Mouse (Mus musculus) brain, embryonic 14.5 days (tissue): ENCODE results near the gene Tbc1d8. TPM values are rescaled to one million over a fixed set of nuclear protein-coding genes. Genes with fewer than 3 reads are reported as not detected.

Experiments used
- DNase-seq: peaks from one replicate; pipeline ENCODE4 v3.0.0-alpha.2; 2011; ENCODE audit warnings: low read depth
- CTCF ChIP-seq: fragments of 200-500 bp; IDR thresholded peaks from 2 replicates; pipeline ENCODE4 v1.5.1; 2012; ENCODE audit warnings: inconsistent platforms, mild to moderate bottlenecking, moderate library complexity, borderline replicate concordance; ENCODE audit not compliant: insufficient read depth, insufficient read length; ENCODE audit errors: extremely low read depth
- POLR2A ChIP-seq: fragments of 200-500 bp; IDR thresholded peaks from 2 replicates; pipeline ENCODE4 v1.6.1; 2012; ENCODE audit warnings: mild to moderate bottlenecking, inconsistent platforms, borderline replicate concordance; ENCODE audit not compliant: poor library complexity, insufficient read depth, insufficient read length, severe bottlenecking; ENCODE audit errors: extremely low read depth
- polyA plus RNA-seq: library from polyadenylated mRNA; depleted of rRNA; stranded (reverse); fragments of >200 nt; gene quantifications from 2 replicates; pipeline ENCODE4 v1.2.3, GENCODE M21; 2012

Gene Tbc1d8
- polyA plus RNA-seq, 1 experiment = 12.6 TPM

GRCm38 (mm10) chr1:39387497-39387896 is 91.1 kb downstream of the Tbc1d8 start:
- DNase-seq = peak; percentile 64
- TF ChIP-seq POLR2A = no peak

GRCm38 (mm10) chr1:39386456-39386855 is 92.1 kb downstream of the Tbc1d8 start:
- no peak for TF ChIP-seq CTCF
- TF ChIP-seq POLR2A = no peak
- DNase-seq = no peak

- no peak for DNase-seq
- TF ChIP-seq CTCF (no peak), POLR2A (no peak)
These were observed 93.6 kb downstream of the Tbc1d8 start for GRCm38 (mm10) chr1:39384914-39385313.

GRCm38 (mm10) chr1:39381017-39381416 is 97.5 kb downstream of the Tbc1d8 start:
- no peak for DNase-seq

GRCm38 (mm10) chr1:39379021-39379420 is 99.5 kb downstream of the Tbc1d8 start:
- no peak for DNase-seq
- TF ChIP-seq POLR2A (no peak), CTCF (no peak)

More at GRCm38 (mm10) chr1:39381017-39381416, 97.5 kb downstream of the Tbc1d8 start:
- TF ChIP-seq CTCF (no peak), POLR2A (no peak)

- TF ChIP-seq POLR2A (no peak), CTCF (no peak)
- no peak for DNase-seq
These were observed 100.0 kb downstream of the Tbc1d8 start for GRCm38 (mm10) chr1:39378540-39378939.

- DNase-seq = no peak
- no peak for TF ChIP-seq POLR2A
- no peak for TF ChIP-seq CTCF
These were observed 101.8 kb downstream of the Tbc1d8 start for GRCm38 (mm10) chr1:39376726-39377240.

GRCm38 (mm10) chr1:39376121-39376520 is 102.4 kb downstream of the Tbc1d8 start:
- DNase-seq = no peak
- no peak for TF ChIP-seq CTCF
- TF ChIP-seq POLR2A = no peak

GRCm38 (mm10) chr1:39374231-39374809 is 104.2 kb downstream of the Tbc1d8 start:
- no peak for DNase-seq
- TF ChIP-seq POLR2A (no peak), CTCF (no peak)

- TF ChIP-seq CTCF = no peak
- TF ChIP-seq POLR2A = no peak
- no peak for DNase-seq
These were observed 105.2 kb downstream of the Tbc1d8 start for GRCm38 (mm10) chr1:39373378-39373777.

- TF ChIP-seq CTCF (no peak), POLR2A (no peak)
- no peak for DNase-seq
These were observed 106.2 kb downstream of the Tbc1d8 start for GRCm38 (mm10) chr1:39372220-39372843.

- TF ChIP-seq POLR2A (no peak), CTCF (no peak)
- no peak for DNase-seq
These were observed 108.1 kb downstream of the Tbc1d8 start for GRCm38 (mm10) chr1:39370431-39370830.

- DNase-seq = peak; percentile 41
- TF ChIP-seq CTCF = no peak
- no peak for TF ChIP-seq POLR2A
These were observed 110.2 kb downstream of the Tbc1d8 start for GRCm38 (mm10) chr1:39368267-39368841.
